Comparison of ENCODE assay signal across 8 mouse cellular contexts in the genomic region with DNA sequence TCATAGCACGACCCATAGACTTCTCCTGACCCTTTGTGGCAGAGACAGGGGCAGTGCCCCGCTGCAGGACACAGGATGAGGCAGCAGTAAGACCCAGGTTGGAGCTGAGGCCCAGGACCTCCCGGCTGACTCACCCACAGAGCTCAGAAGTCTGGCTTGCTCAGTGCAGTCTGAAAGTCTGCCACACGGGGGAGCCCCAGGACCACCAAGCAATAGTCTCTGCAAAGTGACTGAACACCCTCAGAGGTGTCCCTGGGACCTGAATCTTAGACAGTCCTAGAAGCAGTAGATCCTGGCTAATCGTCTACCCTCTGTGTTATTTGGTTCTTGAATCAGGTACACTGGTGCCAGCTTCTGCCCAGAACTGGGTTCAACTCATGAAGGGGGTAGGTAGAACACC. TPM values are rescaled to one million over a fixed set of nuclear protein-coding genes. Genes with fewer than 3 reads are reported as not detected.
A peak's percentile ranks its signal among the peaks of the same experiment; 100 is the strongest.
DNase-seq lines count a peak whose midpoint lies in the region; ATAC-seq and TF ChIP-seq lines count a peak whose summit lies in the region.

No protein-coding gene starts in this region.

- H3K9me3 ChIP-seq in embryonic facial prominence, embryonic 13.5 days = no peaks in the 10 kb centered on the region
- H3K9me3 ChIP-seq in limb, embryonic 13.5 days = no peaks in the 10 kb centered on the region
- H3K9me3 ChIP-seq in midbrain, postnatal 0 days (ENCODE audit: low read length) = no peaks in the 10 kb centered on the region

- H3K36me3 ChIP-seq in embryonic facial prominence, embryonic 13.5 days = peaks cover 88% of the 10 kb centered on the region
- H3K36me3 ChIP-seq in heart, adult 2 months (ENCODE audit: control insufficient read depth, insufficient read depth, low read length) = no peaks in the 10 kb centered on the region
- H3K36me3 ChIP-seq in limb, embryonic 13.5 days = peaks cover 94% of the 10 kb centered on the region
- peaks cover 63% of the 10 kb centered on the region for H3K36me3 ChIP-seq in midbrain, postnatal 0 days (ENCODE audit: insufficient read depth, low read length)

- intact Hi-C loops in heart, adult 2 months (cut with DNase I) = loop anchor here (1.0 to 10.0 kb wide), 3 partner anchors 171 to 342 kb away; no protein-coding TSS in a partner anchor

- H3K9ac ChIP-seq in embryonic facial prominence, embryonic 13.5 days = 0 out of 2 replicates have a peak overlapping the region, but pooled peaks have one; percentile 49
- H3K9ac ChIP-seq in heart, adult 2 months (ENCODE audit: low read depth, low read length) = no peak overlapping the region
- 0 out of 2 replicates have a peak overlapping the region, but pooled peaks have one; percentile 25 for H3K9ac ChIP-seq in limb, embryonic 13.5 days
- 0 out of 2 replicates have a peak overlapping the region, but pooled peaks have one; percentile 8 for H3K9ac ChIP-seq in midbrain, postnatal 0 days (replicated peaks; ENCODE audit: low read length, poor library complexity, severe bottlenecking)

- no peak overlapping the region for H3K4me2 ChIP-seq in embryonic facial prominence, embryonic 13.5 days
- H3K4me2 ChIP-seq in limb, embryonic 13.5 days (replicated peaks) = no peak overlapping the region
- no peak overlapping the region for H3K4me2 ChIP-seq in midbrain, postnatal 0 days (ENCODE audit: low read depth, low read length, poor library complexity, severe bottlenecking)

- no peak overlapping the region for H3K27ac ChIP-seq in embryonic facial prominence, embryonic 13.5 days
- no peak overlapping the region for H3K27ac ChIP-seq in heart, adult 2 months
- H3K27ac ChIP-seq in limb, embryonic 13.5 days = 0 out of 2 replicates have a peak overlapping the region, but pooled peaks have one; percentile 22
- H3K27ac ChIP-seq in midbrain, postnatal 0 days (ENCODE audit: low read depth, low read length) = no peak overlapping the region

- peak; percentile 93 for DNase-seq in 3T3-L1 (ENCODE audit: low read depth, low spot score)
- peak; percentile 94 to 96 for DNase-seq in adrenal gland, postnatal 36 days
- peak; percentile 86 to 96 for DNase-seq in heart, adult 2 months
- DNase-seq in kidney, adult 8-10 months = peak; percentile 82 to 95
- peak; percentile 87 for DNase-seq in midbrain, postnatal 0 days (ENCODE audit: low spot score)
- DNase-seq in spleen, postnatal 14 days (ENCODE audit: low spot score in 2 of 2) = peak; percentile 84 to 91

- TF ChIP-seq CTCF in heart, adult 2 months (IDR thresholded peaks at IDR 0.05) = no peak
- peak; percentile 97 for TF ChIP-seq CTCF in midbrain, postnatal 0 days (IDR thresholded peaks at IDR 0.05)

- H3K27me3 ChIP-seq in embryonic facial prominence, embryonic 13.5 days = no peaks in the 10 kb centered on the region
- no peaks in the 10 kb centered on the region for H3K27me3 ChIP-seq in heart, adult 2 months (ENCODE audit: control insufficient read depth, insufficient read depth, low read length)
- H3K27me3 ChIP-seq in limb, embryonic 13.5 days = no peaks in the 10 kb centered on the region
- H3K27me3 ChIP-seq in midbrain, postnatal 0 days (ENCODE audit: insufficient read depth, low read length) = no peaks in the 10 kb centered on the region

- H3K4me1 ChIP-seq in embryonic facial prominence, embryonic 13.5 days = peaks cover 7% of the 10 kb centered on the region; the same call in 1 of the 2 replicates
- H3K4me1 ChIP-seq in heart, adult 2 months (ENCODE audit: control insufficient read depth, insufficient read depth, low read length) = peaks cover 3% of the 10 kb centered on the region
- peaks cover 13% of the 10 kb centered on the region for H3K4me1 ChIP-seq in limb, embryonic 13.5 days
- no peaks in the 10 kb centered on the region for H3K4me1 ChIP-seq in midbrain, postnatal 0 days (ENCODE audit: insufficient read depth, low read length)

- H3K79me2 ChIP-seq in heart, adult 2 months (replicated peaks; ENCODE audit: control insufficient read depth, insufficient read depth, low read length) = no peaks in the 10 kb centered on the region

- no peak for TF ChIP-seq POLR2A in heart, adult 2 months (IDR thresholded peaks at IDR 0.05; ENCODE audit: insufficient read depth, low read depth, low read length)

- TF ChIP-seq EP300 in heart, adult 2 months (IDR thresholded peaks at IDR 0.05; ENCODE audit: insufficient read depth, low read depth, low read length) = peak; percentile 96

- WGBS in embryonic facial prominence, embryonic 13.5 days = 7% methylated on average over 5 of the region's 5 CpGs
- WGBS in heart, adult 2 months = 10% methylated on average over 5 of the region's 5 CpGs
- WGBS in limb, embryonic 13.5 days = 7% methylated on average over 5 of the region's 5 CpGs
- 6% methylated on average over 5 of the region's 5 CpGs for WGBS in midbrain, postnatal 0 days

- ATAC-seq in embryonic facial prominence, embryonic 13.5 days (ENCODE audit: insufficient number of reproducible peaks, insufficient read depth, low FRiP score, low TSS enrichment, low read depth) = no peak
- peak; percentile 64 for ATAC-seq in limb, embryonic 13.5 days (ENCODE audit: low FRiP score, low read depth)
- ATAC-seq in midbrain, postnatal 0 days (ENCODE audit: low FRiP score) = peak; percentile 58

- H3K4me3 ChIP-seq in embryonic facial prominence, embryonic 13.5 days = no peak overlapping the region
- no peak overlapping the region for H3K4me3 ChIP-seq in heart, adult 2 months
- no peak overlapping the region for H3K4me3 ChIP-seq in limb, embryonic 13.5 days
- no peak overlapping the region for H3K4me3 ChIP-seq in midbrain, postnatal 0 days (ENCODE audit: low read depth, low read length)

RNA-seq across cellular contexts. Expression of a gene that starts 8.1 kb away (rescaled TPM):
- total RNA-seq in adrenal gland, postnatal 36 days (2021) = 100 to 1,000 TPM; 128 to 136 TPM
- polyA plus RNA-seq in embryonic facial prominence, embryonic 13.5 days (2015; fragmentation: Nextera tagmentation; extraction: Ambion mirVana) = 129 and 130 TPM in 2 replicates
- 100 to 1,000 TPM; 170 to 191 TPM for total RNA-seq in heart, adult 2 months (2021)
- polyA plus RNA-seq in heart, adult 2 months (2012; rRNA removed) = 196 and 278 TPM in 2 replicates
- 131 and 132 TPM in 2 replicates for polyA plus RNA-seq in limb, embryonic 13.5 days (2015; fragmentation: Nextera tagmentation; extraction: Ambion mirVana)
- total RNA-seq in midbrain, postnatal 0 days (2014; rRNA removed) = 135 and 167 TPM in 2 replicates
- 191 and 196 TPM in 2 replicates for polyA plus RNA-seq in midbrain, postnatal 0 days (2015; fragmentation: Nextera tagmentation; extraction: Ambion mirVana)

RNA-seq across cellular contexts. Expression of a gene that starts 8.7 kb away (rescaled TPM):
- total RNA-seq in adrenal gland, postnatal 36 days (2021) = 10 to 100 TPM; 28.8 to 36.9 TPM
- polyA plus RNA-seq in embryonic facial prominence, embryonic 13.5 days (2015; fragmentation: Nextera tagmentation; extraction: Ambion mirVana) = 15.4 and 16.2 TPM in 2 replicates
- total RNA-seq in heart, adult 2 months (2021) = 10 to 100 TPM; 18.6 to 19.9 TPM
- 22.5 and 23.6 TPM in 2 replicates for polyA plus RNA-seq in heart, adult 2 months (2012; rRNA removed)
- polyA plus RNA-seq in limb, embryonic 13.5 days (2015; fragmentation: Nextera tagmentation; extraction: Ambion mirVana) = 15.2 and 16.3 TPM in 2 replicates
- total RNA-seq in midbrain, postnatal 0 days (2014; rRNA removed) = 22.8 and 26.1 TPM in 2 replicates
- polyA plus RNA-seq in midbrain, postnatal 0 days (2015; fragmentation: Nextera tagmentation; extraction: Ambion mirVana) = 9.1 and 9.4 TPM in 2 replicates

RNA-seq across cellular contexts. Expression of a gene that starts 32.5 kb away (rescaled TPM):
- total RNA-seq in adrenal gland, postnatal 36 days (2021) = 1 to 10 TPM; 1.7 to 2.5 TPM
- polyA plus RNA-seq in embryonic facial prominence, embryonic 13.5 days (2015; fragmentation: Nextera tagmentation; extraction: Ambion mirVana) = 10.6 and 11.7 TPM in 2 replicates
- total RNA-seq in heart, adult 2 months (2021) = under 1 TPM; 0.18 TPM
- not detected in 2 replicates for polyA plus RNA-seq in heart, adult 2 months (2012; rRNA removed)
- polyA plus RNA-seq in limb, embryonic 13.5 days (2015; fragmentation: Nextera tagmentation; extraction: Ambion mirVana) = 10.6 and 10.8 TPM in 2 replicates
- 1.5 and 2.0 TPM in 2 replicates for total RNA-seq in midbrain, postnatal 0 days (2014; rRNA removed)
- 0.91 and 1.3 TPM in 2 replicates for polyA plus RNA-seq in midbrain, postnatal 0 days (2015; fragmentation: Nextera tagmentation; extraction: Ambion mirVana)

RNA-seq across cellular contexts. Expression of a gene that starts 46.8 kb away (rescaled TPM):
- total RNA-seq in adrenal gland, postnatal 36 days (2021) = 10 to 100 TPM; 38.7 to 56.9 TPM
- polyA plus RNA-seq in embryonic facial prominence, embryonic 13.5 days (2015; fragmentation: Nextera tagmentation; extraction: Ambion mirVana) = 3.8 and 4.0 TPM in 2 replicates
- total RNA-seq in heart, adult 2 months (2021) = 10 to 100 TPM; 13.4 to 16.7 TPM
- 22.6 and 37.2 TPM in 2 replicates for polyA plus RNA-seq in heart, adult 2 months (2012; rRNA removed)
- 3.7 and 4.1 TPM in 2 replicates for polyA plus RNA-seq in limb, embryonic 13.5 days (2015; fragmentation: Nextera tagmentation; extraction: Ambion mirVana)
- 69.2 and 97.8 TPM in 2 replicates for total RNA-seq in midbrain, postnatal 0 days (2014; rRNA removed)
- polyA plus RNA-seq in midbrain, postnatal 0 days (2015; fragmentation: Nextera tagmentation; extraction: Ambion mirVana) = 38.9 and 41.3 TPM in 2 replicates
